Mouse (Mus musculus): ENCODE measurements at regions not wholly inside any gene's neighbourhood (a gene's known extent, or its start where the extent isn't known, plus 50 kb on each side); places are given as distances from the start of the nearest gene placed in this dataset.

- DNase-seq, result no peak
Measured at GRCm38 (mm10) chr4:150800774-150801173, 52.9 kb upstream of the Errfi1 start.

- no peak for DNase-seq
Measured at GRCm38 (mm10) chr4:150799550-150800398, 53.9 kb upstream of the Errfi1 start.

- DNase-seq, result no peak
Measured at GRCm38 (mm10) chr4:150798783-150799530, 54.8 kb upstream of the Errfi1 start.

GRCm38 (mm10) chr4:150798281-150798680 lies 55.4 kb upstream of the Errfi1 start:
- DNase-seq, result no peak

GRCm38 (mm10) chr4:150797057-150797456 lies 56.7 kb upstream of the Errfi1 start:
- DNase-seq, result no peak

GRCm38 (mm10) chr4:150794878-150795277 lies 58.8 kb upstream of the Errfi1 start:
- no peak for DNase-seq

GRCm38 (mm10) chr4:150794257-150794794 lies 59.4 kb upstream of the Errfi1 start:
- peak; percentile 7 for DNase-seq

GRCm38 (mm10) chr4:150793146-150793545 lies 60.6 kb upstream of the Errfi1 start:
- no peak for DNase-seq

GRCm38 (mm10) chr4:150789166-150789565 lies 64.6 kb upstream of the Errfi1 start:
- no peak for DNase-seq

GRCm38 (mm10) chr4:150787113-150787512 lies 66.6 kb upstream of the Errfi1 start:
- no peak for DNase-seq

GRCm38 (mm10) chr4:150786651-150787050 lies 67.1 kb upstream of the Errfi1 start:
- no peak for DNase-seq

- DNase-seq, result no peak
Measured at GRCm38 (mm10) chr4:150784491-150785451, 68.9 kb upstream of the Errfi1 start.

- DNase-seq, result no peak
Measured at GRCm38 (mm10) chr4:150781304-150781703, 72.4 kb upstream of the Errfi1 start.

- DNase-seq, result no peak
Measured at GRCm38 (mm10) chr4:150779340-150779739, 74.4 kb upstream of the Errfi1 start.

- no peak for DNase-seq
Measured at GRCm38 (mm10) chr4:150778683-150779082, 75.0 kb upstream of the Errfi1 start.

GRCm38 (mm10) chr4:150775695-150776521 lies 77.8 kb upstream of the Errfi1 start:
- DNase-seq, result no peak

GRCm38 (mm10) chr4:150775281-150775680 lies 78.4 kb upstream of the Errfi1 start:
- no peak for DNase-seq

GRCm38 (mm10) chr4:150774289-150774914 lies 79.3 kb upstream of the Errfi1 start:
- DNase-seq, result no peak

- no peak for DNase-seq
Measured at GRCm38 (mm10) chr4:150771922-150772651, 81.6 kb upstream of the Errfi1 start.

- no peak for DNase-seq
Measured at GRCm38 (mm10) chr4:150771469-150771868, 82.2 kb upstream of the Errfi1 start.

Measured in cerebellum, adult 11-12 months (tissue).